Mouse (Mus musculus): ENCODE measurements at regions not wholly inside any gene's neighbourhood (a gene's known extent, or its start where the extent isn't known, plus 50 kb on each side); places are given as distances from the start of the nearest gene placed in this dataset.
A peak's percentile ranks its signal among the peaks of the same experiment; 100 is the strongest.

DNA sequence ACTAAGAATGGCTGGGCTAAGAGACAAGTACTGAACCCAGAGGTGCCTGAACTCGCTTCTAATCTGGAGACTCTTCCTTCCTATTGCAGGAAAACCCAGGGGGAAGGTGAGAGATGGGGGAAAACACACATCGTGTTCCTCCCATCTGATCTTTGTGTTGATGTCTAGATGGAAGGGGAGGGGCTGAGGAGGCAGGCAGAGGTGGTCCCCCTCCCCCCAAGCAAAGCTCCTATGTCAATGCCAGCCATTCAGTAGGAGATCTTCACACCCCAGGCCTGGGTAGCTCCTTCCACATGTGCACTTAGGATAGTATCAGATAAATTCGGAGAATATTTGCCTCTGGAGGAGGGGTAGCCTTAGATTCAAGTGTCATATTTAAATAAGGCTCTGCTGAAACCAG, 118.0 kb upstream of the Ralgapa2 start:
- peaks cover 36% of the 10 kb centered on the region for H3K27me3 ChIP-seq (replicated peaks; ENCODE audit: low read depth, poor library complexity, severe bottlenecking)

DNA sequence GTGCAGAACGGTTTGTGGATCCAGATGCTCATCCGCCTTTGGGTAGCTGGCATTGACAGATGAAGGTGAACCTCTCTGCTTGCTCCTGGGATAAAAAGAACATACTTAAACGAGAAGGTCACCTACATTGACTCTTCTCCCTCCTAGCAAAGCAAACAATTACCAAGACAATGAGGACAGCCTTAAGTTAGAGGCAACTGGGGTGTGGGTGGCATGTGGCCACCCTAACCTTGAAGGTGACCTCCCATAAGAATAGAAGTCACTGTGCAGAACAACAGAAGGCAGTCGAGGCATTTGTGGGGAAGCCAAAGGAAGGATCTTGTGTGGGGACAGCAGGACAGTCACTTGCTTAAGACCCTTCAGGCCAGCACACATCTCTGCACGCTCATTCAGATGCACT, 119.0 kb upstream of the Ralgapa2 start:
- WGBS: 77% methylated on average over 5 of the region's 5 CpGs
- H3K27me3 ChIP-seq (replicated peaks; ENCODE audit: low read depth, poor library complexity, severe bottlenecking): peaks cover 33% of the 10 kb centered on the region
- H3K27ac ChIP-seq (replicated peaks): no peak overlapping the region
- no peak for DNase-seq (ENCODE audit: low spot score)
- 0 out of 2 replicates have a peak, but pooled peaks cover 5% of the 10 kb centered on the region for H3K4me1 ChIP-seq
- no peaks in the 10 kb centered on the region for H3K36me3 ChIP-seq (replicated peaks)
- H3K4me3 ChIP-seq: no peak overlapping the region
- no peaks in the 10 kb centered on the region for H3K9me3 ChIP-seq

More for the DNA sequence above, 118.0 kb upstream of the Ralgapa2 start:
- Histone ChIP-seq H3K36me3 (replicated peaks) (no peaks in the 10 kb centered on the region), H3K9me3 (no peaks in the 10 kb centered on the region), H3K27ac (replicated peaks) (no peak overlapping the region), H3K4me1 (0 out of 2 replicates have a peak, but pooled peaks cover 9% of the 10 kb centered on the region), H3K4me3 (no peak overlapping the region)
- DNase-seq (ENCODE audit: low spot score): no peak
- 74% methylated on average over 3 of the region's 3 CpGs for WGBS

DNA sequence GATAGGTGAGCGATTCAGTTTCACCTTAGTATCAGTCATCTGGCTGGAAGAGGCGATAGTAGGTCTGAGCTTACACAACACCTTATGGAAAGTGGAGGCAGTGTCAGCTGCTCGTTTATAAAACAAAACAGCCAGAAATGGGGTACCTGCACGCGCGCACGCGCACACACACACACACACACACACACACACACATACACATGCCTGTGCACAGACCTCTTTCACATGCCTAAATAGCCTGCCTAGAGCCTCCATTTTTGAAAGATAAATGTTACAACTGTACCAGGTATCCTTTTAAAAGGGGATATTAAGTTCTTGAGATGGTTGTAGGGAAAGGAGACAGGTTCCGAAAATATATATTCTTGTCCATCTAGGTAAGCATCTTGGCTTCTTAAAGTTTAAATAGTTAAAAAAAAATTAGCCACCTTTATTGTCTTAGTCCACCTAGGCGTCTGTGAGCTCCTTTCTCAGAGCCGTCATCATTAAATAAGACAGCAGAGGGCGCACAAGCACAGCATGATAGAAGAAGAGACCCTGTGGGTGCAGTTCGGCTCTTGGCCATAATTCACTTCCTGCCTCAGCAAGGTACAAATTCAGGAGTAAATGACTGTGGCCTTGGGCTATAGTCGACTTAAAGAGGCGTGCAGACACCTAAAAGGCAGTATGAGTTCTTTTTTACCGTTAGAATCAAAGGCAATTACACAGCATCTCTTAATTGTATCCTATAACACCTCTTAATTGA, 121.4 kb upstream of the Ralgapa2 start:
- 51% methylated on average over 16 of the region's 16 CpGs for WGBS
- DNase-seq (ENCODE audit: low spot score): peak; percentile 77
- no peak overlapping the region for H3K27ac ChIP-seq (replicated peaks)

DNA sequence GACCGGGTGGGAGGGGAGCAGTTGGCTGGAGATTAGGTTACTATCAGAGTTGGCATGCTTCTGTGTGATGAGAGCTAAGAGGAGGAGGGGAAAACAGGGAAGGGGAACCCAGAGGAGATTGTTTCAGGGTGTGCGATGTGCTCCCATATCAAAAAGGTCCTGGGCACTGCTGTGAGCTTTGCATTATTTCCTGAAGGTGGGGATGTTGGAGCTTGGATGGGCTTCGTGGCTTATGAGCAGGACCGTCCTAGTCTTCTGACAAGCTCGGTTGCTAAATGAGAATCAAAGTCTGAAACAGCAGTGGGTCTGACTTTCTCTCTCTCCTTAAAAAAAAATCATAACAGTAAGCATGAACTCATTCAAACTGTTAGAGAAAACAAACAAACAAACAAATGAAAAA, 125.4 kb upstream of the Ralgapa2 start:
- no peak for DNase-seq (ENCODE audit: low spot score)
- 76% methylated on average over 5 of the region's 5 CpGs for WGBS
- Histone ChIP-seq H3K4me1 (no peaks in the 10 kb centered on the region), H3K36me3 (replicated peaks) (no peaks in the 10 kb centered on the region), H3K4me3 (no peak overlapping the region), H3K27me3 (replicated peaks; ENCODE audit: low read depth, poor library complexity, severe bottlenecking) (peaks cover 8% of the 10 kb centered on the region), H3K27ac (replicated peaks) (no peak overlapping the region), H3K9me3 (0 out of 2 replicates have a peak, but pooled peaks cover 3% of the 10 kb centered on the region)

More for the DNA sequence above, 121.4 kb upstream of the Ralgapa2 start:
- no peaks in the 10 kb centered on the region for H3K4me1 ChIP-seq
- no peaks in the 10 kb centered on the region for H3K36me3 ChIP-seq (replicated peaks)
- no peak overlapping the region for H3K4me3 ChIP-seq
- peaks cover 29% of the 10 kb centered on the region for H3K27me3 ChIP-seq (replicated peaks; ENCODE audit: low read depth, poor library complexity, severe bottlenecking)
- no peaks in the 10 kb centered on the region for H3K9me3 ChIP-seq

- 39% methylated on average over 16 of the region's 16 CpGs for WGBS
- Histone ChIP-seq H3K9me3 (no peaks in the 10 kb centered on the region), H3K27ac (replicated peaks) (no peak overlapping the region), H3K4me1 (peaks cover 9% of the 10 kb centered on the region), H3K27me3 (replicated peaks; ENCODE audit: low read depth, poor library complexity, severe bottlenecking) (no peaks in the 10 kb centered on the region), H3K36me3 (replicated peaks) (no peaks in the 10 kb centered on the region), H3K4me3 (no peak overlapping the region)
- no peak for DNase-seq (ENCODE audit: low spot score)
These were observed 134.3 kb upstream of the Ralgapa2 start for GRCm38 (mm10) chr2:146646237-146646972.

DNA sequence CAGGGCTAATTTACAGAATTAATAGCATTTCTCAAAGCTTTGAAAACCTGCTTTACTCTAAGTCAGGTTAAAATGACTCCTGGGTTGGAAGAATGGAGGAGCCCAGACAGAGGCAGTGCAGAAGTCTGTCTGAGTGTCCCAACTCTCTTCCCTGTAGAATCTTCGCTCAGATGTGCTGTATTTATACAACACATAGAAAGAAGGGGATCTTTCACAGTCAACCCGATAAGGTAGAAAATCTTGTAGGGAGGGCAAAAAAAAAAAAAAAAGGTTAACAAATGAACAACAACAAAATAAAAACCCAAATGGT, 134.8 kb upstream of the Ralgapa2 start:
- Histone ChIP-seq H3K4me3 (no peak overlapping the region), H3K36me3 (replicated peaks) (no peaks in the 10 kb centered on the region), H3K4me1 (peaks cover 9% of the 10 kb centered on the region), H3K27ac (replicated peaks) (no peak overlapping the region), H3K27me3 (replicated peaks; ENCODE audit: low read depth, poor library complexity, severe bottlenecking) (no peaks in the 10 kb centered on the region), H3K9me3 (no peaks in the 10 kb centered on the region)
- no peak for DNase-seq (ENCODE audit: low spot score)
- WGBS: 83% methylated on average over 2 of the region's 2 CpGs

- Histone ChIP-seq H3K27ac (replicated peaks) (no peak overlapping the region), H3K27me3 (replicated peaks; ENCODE audit: low read depth, poor library complexity, severe bottlenecking) (peaks cover 8% of the 10 kb centered on the region; the same call in 1 of the 2 replicates), H3K4me1 (peaks cover 10% of the 10 kb centered on the region), H3K9me3 (no peaks in the 10 kb centered on the region), H3K4me3 (no peak overlapping the region), H3K36me3 (replicated peaks) (no peaks in the 10 kb centered on the region)
- 56% methylated on average over 3 of the region's 3 CpGs for WGBS
- DNase-seq (ENCODE audit: low spot score): no peak
These were observed 149.2 kb upstream of the Ralgapa2 start for GRCm38 (mm10) chr2:146661346-146661745.

DNA sequence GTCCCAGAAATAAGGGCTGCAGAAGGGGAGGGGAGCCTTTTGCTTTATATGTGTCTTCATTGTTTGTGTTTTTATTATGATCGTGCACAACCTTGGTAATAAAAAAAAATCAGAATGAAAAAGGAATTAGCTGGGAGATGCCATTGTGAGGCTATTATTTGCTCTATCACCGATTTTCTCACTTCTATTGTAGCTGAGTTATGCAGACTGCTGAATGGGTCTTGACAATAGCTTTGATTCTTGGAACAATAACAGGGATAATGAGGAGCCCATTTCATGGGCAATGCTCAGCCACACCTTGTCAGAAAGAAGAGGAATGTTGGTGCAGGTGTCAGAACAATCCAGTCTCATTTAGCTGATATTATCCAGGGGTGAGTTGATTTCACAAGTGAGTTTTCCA, 160.6 kb upstream of the Ralgapa2 start:
- Histone ChIP-seq H3K27me3 (replicated peaks; ENCODE audit: low read depth, poor library complexity, severe bottlenecking) (no peaks in the 10 kb centered on the region), H3K27ac (replicated peaks) (no peak overlapping the region), H3K4me3 (no peak overlapping the region), H3K4me1 (no peaks in the 10 kb centered on the region), H3K36me3 (replicated peaks) (no peaks in the 10 kb centered on the region), H3K9me3 (no peaks in the 10 kb centered on the region)
- DNase-seq (ENCODE audit: low spot score): no peak
- WGBS: 73% methylated on average over 2 of the region's 2 CpGs

DNA sequence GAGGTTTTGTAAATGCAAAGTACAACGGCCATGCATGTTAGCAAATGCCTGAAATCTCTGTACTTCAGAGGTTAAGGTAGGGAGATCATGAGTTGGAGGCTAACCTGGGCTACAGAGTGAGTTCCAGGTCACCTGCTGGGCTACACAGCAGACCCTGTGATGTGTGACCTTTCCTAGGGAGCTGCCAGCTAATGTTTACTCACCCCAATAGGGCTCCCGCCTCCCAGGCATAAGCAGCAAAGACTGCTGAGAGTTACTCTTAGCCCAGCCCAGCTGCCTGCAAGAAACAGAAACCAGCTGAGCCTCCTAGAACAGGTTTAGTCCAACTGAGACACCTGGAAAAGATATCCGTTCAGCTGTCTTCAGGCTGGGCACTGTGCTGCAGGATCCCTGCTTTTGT, 169.8 kb upstream of the Ralgapa2 start:
- Histone ChIP-seq H3K36me3 (replicated peaks) (no peaks in the 10 kb centered on the region), H3K27me3 (replicated peaks; ENCODE audit: low read depth, poor library complexity, severe bottlenecking) (0 out of 2 replicates have a peak, but pooled peaks cover 6% of the 10 kb centered on the region), H3K4me1 (no peaks in the 10 kb centered on the region), H3K9me3 (no peaks in the 10 kb centered on the region), H3K27ac (replicated peaks) (no peak overlapping the region), H3K4me3 (no peak overlapping the region)
- no peak for DNase-seq (ENCODE audit: low spot score)
- 62% methylated on average over 3 of the region's 3 CpGs for WGBS

GRCm38 (mm10) chr2:146685854-146686507, 169.7 kb upstream of the Kiz start:
- Histone ChIP-seq H3K27ac (replicated peaks) (no peak overlapping the region), H3K9me3 (no peaks in the 10 kb centered on the region), H3K4me1 (no peaks in the 10 kb centered on the region), H3K4me3 (no peak overlapping the region), H3K36me3 (replicated peaks) (no peaks in the 10 kb centered on the region), H3K27me3 (replicated peaks; ENCODE audit: low read depth, poor library complexity, severe bottlenecking) (0 out of 2 replicates have a peak, but pooled peaks cover 11% of the 10 kb centered on the region)
- DNase-seq (ENCODE audit: low spot score): no peak
- WGBS: 86% methylated on average over 5 of the region's 5 CpGs

- Histone ChIP-seq H3K36me3 (replicated peaks) (no peaks in the 10 kb centered on the region), H3K4me1 (no peaks in the 10 kb centered on the region), H3K27ac (replicated peaks) (no peak overlapping the region), H3K4me3 (no peak overlapping the region), H3K27me3 (replicated peaks; ENCODE audit: low read depth, poor library complexity, severe bottlenecking) (peaks cover 20% of the 10 kb centered on the region), H3K9me3 (no peaks in the 10 kb centered on the region)
- WGBS: 78% methylated on average over 7 of the region's 7 CpGs
- DNase-seq (ENCODE audit: low spot score): no peak
These were observed 167.1 kb upstream of the Kiz start for GRCm38 (mm10) chr2:146688544-146688943.

DNA sequence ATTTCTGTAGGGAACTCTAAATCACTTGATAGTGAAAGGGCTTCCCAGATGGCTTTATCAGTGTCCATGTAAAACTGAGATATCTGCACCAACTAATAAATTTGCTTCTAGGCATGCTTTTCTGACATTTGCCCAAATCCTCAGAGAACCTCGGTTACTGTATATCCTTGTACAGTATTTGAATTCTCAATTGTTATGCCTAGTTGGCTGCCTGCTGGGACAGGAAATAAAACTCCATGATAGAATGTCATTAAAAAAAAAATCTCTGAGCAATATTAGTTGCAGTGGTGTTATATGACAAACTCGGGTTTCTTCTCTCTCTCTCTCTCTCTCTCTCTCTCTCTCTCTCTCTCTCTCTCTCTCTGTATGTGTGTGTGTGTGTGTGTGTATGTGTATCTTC, 162.2 kb upstream of the Kiz start:
- no peak for DNase-seq (ENCODE audit: low spot score)
- H3K36me3 ChIP-seq (replicated peaks): no peaks in the 10 kb centered on the region
- peaks cover 9% of the 10 kb centered on the region for H3K4me1 ChIP-seq
- H3K4me3 ChIP-seq: no peak overlapping the region
- H3K27me3 ChIP-seq (replicated peaks; ENCODE audit: low read depth, poor library complexity, severe bottlenecking): peaks cover 14% of the 10 kb centered on the region
- WGBS: 60% methylated on average over 2 of the region's 2 CpGs
- H3K9me3 ChIP-seq: no peaks in the 10 kb centered on the region
- no peak overlapping the region for H3K27ac ChIP-seq (replicated peaks)
